Mouse (Mus musculus): Measurements from ENCODE around the gene Sytl4. TPM values are rescaled to one million over a fixed set of nuclear protein-coding genes. Genes with fewer than 3 reads are reported as not detected.

Sytl4 gene
- polyA plus RNA-seq (2015; fragmentation: Nextera tagmentation; extraction: Ambion mirVana): 3.6 and 3.9 TPM in 2 replicates

DNA sequence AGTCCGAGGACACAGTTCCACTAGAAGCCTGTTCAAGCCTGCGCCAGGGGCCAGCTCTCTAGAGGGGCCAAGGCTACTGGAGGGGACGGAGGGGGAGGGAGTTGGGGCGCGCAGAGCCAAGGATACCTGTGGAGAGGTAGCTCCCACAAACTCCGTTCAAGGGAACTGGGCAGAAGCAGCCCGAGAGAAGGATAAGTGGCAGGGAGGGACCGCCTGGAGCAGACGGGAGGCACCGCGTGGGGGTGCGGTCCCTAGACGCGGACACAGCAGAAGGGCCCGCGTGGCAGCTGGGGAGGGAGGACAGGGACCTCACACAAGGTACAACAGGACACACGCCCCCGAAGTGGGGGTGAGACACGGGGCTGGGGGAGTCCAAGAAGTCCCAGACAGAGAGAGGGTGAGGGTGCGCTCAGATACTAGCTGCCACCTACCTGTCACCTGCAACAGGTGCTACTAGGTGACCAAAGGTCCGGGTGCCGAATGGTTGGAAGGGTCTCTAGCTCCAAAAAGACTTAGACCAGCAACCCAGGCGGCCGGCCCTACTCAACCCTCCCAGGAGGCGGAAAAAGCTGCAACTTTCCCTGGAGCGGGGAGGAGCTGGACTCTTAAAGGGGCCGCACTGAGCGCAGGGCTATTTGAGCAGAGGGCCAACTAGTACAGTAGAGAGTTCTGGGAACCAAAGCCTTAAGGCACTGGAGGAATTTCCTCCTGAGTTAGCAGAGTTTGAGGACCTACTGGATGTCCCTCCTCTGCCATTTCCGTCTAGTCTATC, at the start of gene Sytl4:
Sytl4 (minus strand) TSS at position 582 of the 772 bp plus-strand sequence.
- H3K36me3 ChIP-seq (ENCODE audit: control insufficient read depth, insufficient read depth, low read length): no peaks in the 10 kb centered on the region
- H3K27ac ChIP-seq (replicated peaks): no peak within 1 kb of the TSS
- H3K9me3 ChIP-seq (ENCODE audit: control insufficient read depth, low read length): no peaks in the 10 kb centered on the region
- TF ChIP-seq CTCF (IDR thresholded peaks at IDR 0.05; ENCODE audit: low read depth): no peak
- 18% methylated on average over 28 of the region's 29 CpGs for WGBS
- no peaks in the 10 kb centered on the region for H3K4me1 ChIP-seq (replicated peaks; ENCODE audit: control insufficient read depth, insufficient read depth)
- peak within 1 kb of the TSS; percentile 59 for H3K9ac ChIP-seq (ENCODE audit: low read length)
- H3K27me3 ChIP-seq (ENCODE audit: control insufficient read depth, insufficient read depth, low read length): no peaks in the 10 kb centered on the region
- DNase-seq (ENCODE audit: low spot score) (peak; percentile 53), ATAC-seq (ENCODE audit: low FRiP score, low TSS enrichment) (peak; percentile 73; the same call in 1 of the 2 replicates)
- H3K4me2 ChIP-seq (replicated peaks; ENCODE audit: low read depth): peak within 1 kb of the TSS; percentile 71
- H3K4me3 ChIP-seq (ENCODE audit: low read depth, low read length): peak within 1 kb of the TSS; percentile 53

- no peak for ATAC-seq (ENCODE audit: low FRiP score, low TSS enrichment)
- no peak for DNase-seq (ENCODE audit: low spot score)
- WGBS: 33% methylated on average over 5 of the region's 5 CpGs
Observed at GRCm38 (mm10) chrX:134020664-134021063, 39.1 kb upstream of the Sytl4 start.

GRCm38 (mm10) chrX:134019005-134019404, 37.4 kb upstream of the Sytl4 start:
- no peaks in the 10 kb centered on the region for H3K27me3 ChIP-seq (ENCODE audit: control insufficient read depth, insufficient read depth, low read length)
- H3K9me3 ChIP-seq (ENCODE audit: control insufficient read depth, low read length): no peaks in the 10 kb centered on the region
- TF ChIP-seq CTCF (IDR thresholded peaks at IDR 0.05; ENCODE audit: low read depth): peak; percentile 93
- TF ChIP-seq EP300 (optimal IDR thresholded peaks at IDR 0.05): no peak
- no peaks in the 10 kb centered on the region for H3K36me3 ChIP-seq (ENCODE audit: control insufficient read depth, insufficient read depth, low read length)
- no peak for ATAC-seq (ENCODE audit: low FRiP score, low TSS enrichment)
- no peaks in the 10 kb centered on the region for H3K4me1 ChIP-seq (replicated peaks; ENCODE audit: control insufficient read depth, insufficient read depth)
- 11% methylated on average over 9 of the region's 9 CpGs for WGBS
- H3K4me2 ChIP-seq (replicated peaks; ENCODE audit: low read depth): no peak overlapping the region
- no peak overlapping the region for H3K9ac ChIP-seq (ENCODE audit: low read length)
- no peak overlapping the region for H3K27ac ChIP-seq (replicated peaks)
- H3K4me3 ChIP-seq (ENCODE audit: low read depth, low read length): no peak overlapping the region
- DNase-seq (ENCODE audit: low spot score): peak; percentile 58

More at GRCm38 (mm10) chrX:134020664-134021063, 39.1 kb upstream of the Sytl4 start:
- Histone ChIP-seq H3K4me1 (replicated peaks; ENCODE audit: control insufficient read depth, insufficient read depth) (no peaks in the 10 kb centered on the region), H3K27me3 (ENCODE audit: control insufficient read depth, insufficient read depth, low read length) (no peaks in the 10 kb centered on the region), H3K9ac (ENCODE audit: low read length) (no peak overlapping the region), H3K36me3 (ENCODE audit: control insufficient read depth, insufficient read depth, low read length) (no peaks in the 10 kb centered on the region), H3K4me3 (ENCODE audit: low read depth, low read length) (no peak overlapping the region), H3K27ac (replicated peaks) (no peak overlapping the region), H3K4me2 (replicated peaks; ENCODE audit: low read depth) (no peak overlapping the region), H3K9me3 (ENCODE audit: control insufficient read depth, low read length) (no peaks in the 10 kb centered on the region)
- no peak for TF ChIP-seq EP300 (optimal IDR thresholded peaks at IDR 0.05)
- TF ChIP-seq CTCF (IDR thresholded peaks at IDR 0.05; ENCODE audit: low read depth): no peak

- DNase-seq (ENCODE audit: low spot score) (peak; percentile 20), ATAC-seq (ENCODE audit: low FRiP score, low TSS enrichment) (0 out of 2 replicates have a peak, but pooled peaks have one; percentile 59)
- Histone ChIP-seq H3K36me3 (ENCODE audit: control insufficient read depth, insufficient read depth, low read length) (no peaks in the 10 kb centered on the region), H3K27ac (replicated peaks) (no peak overlapping the region), H3K27me3 (ENCODE audit: control insufficient read depth, insufficient read depth, low read length) (no peaks in the 10 kb centered on the region), H3K9me3 (ENCODE audit: control insufficient read depth, low read length) (no peaks in the 10 kb centered on the region), H3K4me2 (replicated peaks; ENCODE audit: low read depth) (no peak overlapping the region), H3K9ac (ENCODE audit: low read length) (no peak overlapping the region), H3K4me1 (replicated peaks; ENCODE audit: control insufficient read depth, insufficient read depth) (no peaks in the 10 kb centered on the region), H3K4me3 (ENCODE audit: low read depth, low read length) (no peak overlapping the region)
- WGBS: 58% methylated on average over 3 of the region's 3 CpGs
- no peak for TF ChIP-seq CTCF (IDR thresholded peaks at IDR 0.05; ENCODE audit: low read depth)
- TF ChIP-seq EP300 (optimal IDR thresholded peaks at IDR 0.05): no peak
Observed at GRCm38 (mm10) chrX:133995866-133996265, 14.3 kb upstream of the Sytl4 start.

GRCm38 (mm10) chrX:133964615-133965014, 17.0 kb downstream of the Sytl4 start:
- no peak for TF ChIP-seq CTCF (IDR thresholded peaks at IDR 0.05; ENCODE audit: low read depth)
- TF ChIP-seq EP300 (optimal IDR thresholded peaks at IDR 0.05): no peak
- H3K4me1 ChIP-seq (replicated peaks; ENCODE audit: control insufficient read depth, insufficient read depth): no peaks in the 10 kb centered on the region
- ATAC-seq (ENCODE audit: low FRiP score, low TSS enrichment) (no peak), DNase-seq (ENCODE audit: low spot score) (no peak)
- H3K9me3 ChIP-seq (ENCODE audit: control insufficient read depth, low read length): no peaks in the 10 kb centered on the region
- no peak overlapping the region for H3K27ac ChIP-seq (replicated peaks)
- H3K4me2 ChIP-seq (replicated peaks; ENCODE audit: low read depth): no peak overlapping the region
- no peaks in the 10 kb centered on the region for H3K36me3 ChIP-seq (ENCODE audit: control insufficient read depth, insufficient read depth, low read length)
- H3K4me3 ChIP-seq (ENCODE audit: low read depth, low read length): no peak overlapping the region
- H3K27me3 ChIP-seq (ENCODE audit: control insufficient read depth, insufficient read depth, low read length): no peaks in the 10 kb centered on the region
- no peak overlapping the region for H3K9ac ChIP-seq (ENCODE audit: low read length)
- 70% methylated on average over 2 of the region's 2 CpGs for WGBS

DNA sequence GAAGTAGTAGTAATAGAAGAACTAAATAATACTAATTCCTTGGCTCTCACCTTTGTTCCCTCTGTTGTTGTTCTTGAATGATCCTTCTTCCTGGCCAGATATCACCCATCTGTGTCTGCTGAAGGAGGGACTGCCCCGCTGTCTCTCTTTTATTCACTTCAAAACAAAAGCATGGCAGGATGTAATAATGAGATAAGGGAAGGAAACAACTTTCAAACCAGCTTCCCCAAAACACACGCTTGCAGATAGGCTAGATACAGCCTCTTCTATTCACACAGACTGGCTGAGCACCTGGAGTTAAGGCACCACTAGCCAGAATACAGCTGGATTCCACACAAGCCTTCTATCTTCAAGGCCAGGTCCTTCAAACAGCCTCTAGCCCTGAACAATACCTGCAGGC, 21.0 kb downstream of the Sytl4 start:
- WGBS: 62% methylated on average over 2 of the region's 2 CpGs
- Histone ChIP-seq H3K36me3 (ENCODE audit: control insufficient read depth, insufficient read depth, low read length) (no peaks in the 10 kb centered on the region), H3K9ac (ENCODE audit: low read length) (no peak overlapping the region), H3K27me3 (ENCODE audit: control insufficient read depth, insufficient read depth, low read length) (no peaks in the 10 kb centered on the region), H3K4me3 (ENCODE audit: low read depth, low read length) (no peak overlapping the region), H3K4me2 (replicated peaks; ENCODE audit: low read depth) (no peak overlapping the region), H3K9me3 (ENCODE audit: control insufficient read depth, low read length) (no peaks in the 10 kb centered on the region), H3K27ac (replicated peaks) (no peak overlapping the region), H3K4me1 (replicated peaks; ENCODE audit: control insufficient read depth, insufficient read depth) (no peaks in the 10 kb centered on the region)
- DNase-seq (ENCODE audit: low spot score) (no peak), ATAC-seq (ENCODE audit: low FRiP score, low TSS enrichment) (no peak)
- TF ChIP-seq CTCF (IDR thresholded peaks at IDR 0.05; ENCODE audit: low read depth) (no peak), EP300 (optimal IDR thresholded peaks at IDR 0.05) (no peak)
